Mouse (Mus musculus) neural tube, embryonic 11.5 days (tissue): ENCODE data around the gene Phf14. TPM values are rescaled to one million over a fixed set of nuclear protein-coding genes. Genes with fewer than 3 reads are reported as not detected.
"Not testable (repeated sequence)": the region's sequence is repeated elsewhere in the genome, so short reads cannot be mapped to it uniquely, and the experiment has no call there.

Experiments used
- ATAC-seq: fragments of 200-750 bp; cut with Nextera tagmentation; 2 replicates; pipeline ENCODE4 v1.8.0; 2017; ENCODE audit warnings: moderate number of reproducible peaks, mild to moderate bottlenecking, moderate TSS enrichment, moderate library complexity; ENCODE audit not compliant: insufficient read depth, low FRiP score, low TSS enrichment
- DNase-seq: peaks from one replicate; pipeline ENCODE4 v3.0.0-alpha.2; 2015; ENCODE audit warnings: low spot score
- H3K27ac ChIP-seq: fragments of 300-500 bp; sonication (generic); 2 replicates; pipeline ENCODE4 v1.5.1; 2014; ENCODE audit warnings: low read depth, mild to moderate bottlenecking, low read length
- H3K27me3 ChIP-seq: fragments of 300-500 bp; sonication (generic); 2 replicates; pipeline ENCODE4 v1.6.1; 2014; ENCODE audit warnings: mild to moderate bottlenecking, low read length, mixed read lengths; ENCODE audit not compliant: control insufficient read depth, insufficient read depth
- H3K36me3 ChIP-seq: fragments of 300-500 bp; sonication (generic); 2 replicates; pipeline ENCODE4 v1.6.1; 2014; ENCODE audit warnings: mild to moderate bottlenecking, low read length, moderate library complexity, mixed read lengths; ENCODE audit not compliant: control insufficient read depth, insufficient read depth
- H3K4me1 ChIP-seq: fragments of 300-500 bp; sonication (generic); 2 replicates; pipeline ENCODE4 v1.6.1; 2014; ENCODE audit warnings: low read length, mixed read lengths; ENCODE audit not compliant: control insufficient read depth, insufficient read depth
- H3K4me2 ChIP-seq: fragments of 300-500 bp; sonication (generic); 2 replicates; pipeline ENCODE4 v1.6.1; 2014; ENCODE audit warnings: low read depth, mild to moderate bottlenecking, moderate library complexity
- H3K4me3 ChIP-seq: fragments of 300-500 bp; sonication (generic); 2 replicates; pipeline ENCODE4 v1.5.1; 2014; ENCODE audit warnings: low read depth, low read length
- H3K9ac ChIP-seq: fragments of 300-500 bp; sonication (generic); 2 replicates; pipeline ENCODE4 v1.6.1; 2014; ENCODE audit warnings: mild to moderate bottlenecking, low read length
- H3K9me3 ChIP-seq: fragments of 300-500 bp; sonication (generic); 2 replicates; pipeline ENCODE4 v1.6.1; 2016; ENCODE audit warnings: low read length; ENCODE audit not compliant: control insufficient read depth
- WGBS: fragments of 180-500 bp; shearing (Covaris S2); extraction: QIAGEN DNeasy Blood & Tissue Kit; methylation state at CpG from one replicate; pipeline ENCODE4 v1.1.7; 2014; 5-methylcytosine and 5-hydroxymethylcytosine counted together
- polyA plus RNA-seq: library from polyadenylated mRNA; unstranded; fragments of >200 nt; fragmentation: Nextera tagmentation; extraction: Ambion mirVana; gene quantifications from 2 replicates; pipeline ENCODE4 v1.2.1, GENCODE M21; 2014

The Phf14 gene
- polyA plus RNA-seq: 83.8 and 84.9 TPM in 2 replicates

DNA sequence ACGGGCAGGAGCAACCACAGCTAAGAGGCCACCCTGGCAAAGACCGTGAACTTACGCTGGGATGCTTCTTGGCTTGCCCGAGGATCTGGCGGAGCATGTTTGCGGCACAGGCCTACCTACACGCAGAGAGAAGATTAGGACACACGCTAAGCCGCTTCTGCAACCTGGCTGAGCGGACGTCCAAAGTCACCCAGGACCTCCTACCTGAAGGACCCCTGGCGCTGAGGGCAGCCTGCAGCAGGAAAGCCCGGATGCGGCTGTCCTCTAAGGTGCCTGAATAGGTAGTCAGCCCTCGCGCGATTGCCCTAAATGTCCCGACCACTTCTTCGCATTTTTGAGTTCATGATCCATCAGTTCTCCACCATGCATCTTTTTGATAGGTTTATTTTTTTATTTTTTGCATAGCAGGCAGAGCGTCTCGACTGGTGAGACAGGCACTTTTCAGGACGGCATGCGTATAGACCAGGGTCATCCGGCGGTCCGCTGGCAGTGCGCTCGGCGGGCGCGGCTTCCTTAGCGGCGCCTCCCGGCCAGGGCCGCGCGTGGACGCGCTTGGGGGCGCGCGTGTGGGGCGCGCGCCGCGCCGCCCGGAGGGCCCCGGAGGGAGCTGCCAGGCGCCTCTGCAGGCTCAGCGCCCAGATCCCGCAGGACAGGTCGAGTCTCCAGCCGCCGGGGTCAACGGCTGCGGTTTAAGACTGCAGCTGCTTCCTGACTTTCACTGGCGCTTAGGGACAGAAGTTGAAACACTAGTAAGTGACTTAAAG lies at the start of gene Phf14, which contains the start of gene Ndufa4:
TSS of gene Phf14 (plus strand) at position 541 of the 764 bp plus-strand sequence.
TSS of gene Ndufa4 (minus strand) at position 229 of the 764 bp plus-strand sequence.
- ATAC-seq: peak; percentile 97
- DNase-seq: peak; percentile 91
- Histone ChIP-seq H3K27me3 (no peaks in the 10 kb centered on the region), H3K4me1 (peaks cover 5% of the 10 kb centered on the region; the same call in 1 of the 2 replicates), H3K4me2 (peak within 1 kb of the TSS; percentile 72), H3K4me3 (peak within 1 kb of the TSS; percentile 70), H3K27ac (no peak within 1 kb of the TSS), H3K36me3 (no peaks in the 10 kb centered on the region), H3K9ac (peak within 1 kb of the TSS; percentile 83), H3K9me3 (no peaks in the 10 kb centered on the region)
- under 1% methylated on average over 59 of the region's 59 CpGs for WGBS

DNA sequence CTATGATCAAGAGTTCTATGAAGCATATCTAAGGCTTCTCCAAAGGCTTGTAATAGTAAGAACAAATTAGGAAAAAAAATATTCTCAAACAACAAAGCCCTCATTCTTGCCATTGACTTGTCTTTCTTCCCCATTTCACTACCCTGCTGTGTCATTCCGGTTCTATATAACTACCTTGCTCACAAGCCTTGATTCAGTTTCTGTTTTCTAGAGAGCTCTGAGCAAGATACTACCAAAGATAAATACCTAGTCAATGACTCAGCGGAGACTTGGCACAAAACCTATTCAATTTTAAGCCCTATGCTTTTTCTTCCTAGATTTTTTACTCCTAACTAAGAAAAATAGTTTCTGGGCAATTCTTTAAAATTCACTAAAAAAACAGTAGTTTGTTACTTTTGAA lies 32.2 kb upstream of the Phf14 start:
- not testable (repeated sequence) for ATAC-seq, H3K36me3 ChIP-seq, H3K4me1 ChIP-seq, DNase-seq, H3K4me3 ChIP-seq, H3K27me3 ChIP-seq, H3K9ac ChIP-seq, H3K9me3 ChIP-seq, H3K27ac ChIP-seq, H3K4me2 ChIP-seq
- WGBS: no CpG with 5 or more reads among the region's 2 CpGs

DNA sequence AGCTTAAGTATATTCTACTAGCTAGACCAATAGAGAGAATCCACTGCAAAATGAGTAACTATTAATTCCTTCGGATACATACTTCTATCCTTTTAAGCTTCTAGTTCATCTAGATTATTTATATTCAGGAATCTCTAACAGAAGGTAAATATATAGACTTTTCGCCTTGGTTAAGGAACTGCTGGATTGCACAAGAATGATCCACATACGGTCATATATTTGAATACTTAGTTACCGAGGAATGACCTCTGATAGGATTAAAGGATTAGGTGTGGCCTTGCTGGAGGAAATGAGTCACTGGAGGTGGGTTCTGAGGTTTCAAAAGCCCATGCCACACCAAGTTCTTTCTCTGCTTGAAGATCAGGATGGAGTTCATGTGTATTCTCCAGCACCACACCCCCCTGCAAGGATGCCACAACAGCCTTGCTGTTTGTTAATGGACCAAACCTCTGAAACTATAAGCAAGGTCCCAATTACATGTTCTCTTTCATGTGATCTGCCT lies 6.7 kb upstream of the Phf14 start:
- Histone ChIP-seq H3K4me3 (no peak overlapping the region), H3K27me3 (no peaks in the 10 kb centered on the region), H3K9ac (no peak overlapping the region), H3K36me3 (peaks cover 5% of the 10 kb centered on the region; the same call in 1 of the 2 replicates), H3K27ac (no peak overlapping the region), H3K9me3 (no peaks in the 10 kb centered on the region), H3K4me2 (no peak overlapping the region), H3K4me1 (no peaks in the 10 kb centered on the region; the same call in 1 of the 2 replicates)
- WGBS: 95% methylated on average over 4 of the region's 4 CpGs
- ATAC-seq: no peak
- no peak for DNase-seq

DNA sequence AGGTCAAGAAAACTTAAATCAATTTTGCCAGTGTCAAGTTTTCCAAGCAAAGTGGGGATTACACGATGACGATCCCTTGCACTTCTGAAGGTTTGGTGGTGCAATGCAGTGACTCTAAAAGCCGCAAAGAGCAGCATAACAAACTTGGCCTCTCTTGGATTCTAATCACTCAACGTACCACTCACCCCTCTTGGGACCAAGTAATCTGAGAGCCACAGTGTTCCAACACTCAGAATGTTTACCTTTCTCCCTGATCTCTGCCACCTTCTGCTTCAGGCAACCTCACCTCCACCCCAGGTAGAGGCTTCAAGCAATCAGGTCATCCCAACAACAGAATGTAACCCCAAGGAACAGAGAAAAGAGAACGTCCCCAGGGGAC lies 730 bp upstream of the Phf14 start:
- peak; percentile 11; the same call in 1 of the 2 replicates for ATAC-seq
- DNase-seq: no peak
- H3K9ac ChIP-seq: peak overlapping the region; percentile 83
- under 1% methylated on average over 5 of the region's 5 CpGs for WGBS
- peak overlapping the region; percentile 70 for H3K4me3 ChIP-seq
- no peaks in the 10 kb centered on the region for H3K9me3 ChIP-seq
- peaks cover 5% of the 10 kb centered on the region; the same call in 1 of the 2 replicates for H3K4me1 ChIP-seq
- no peak overlapping the region for H3K27ac ChIP-seq
- no peaks in the 10 kb centered on the region for H3K36me3 ChIP-seq
- peak overlapping the region; percentile 72 for H3K4me2 ChIP-seq
- no peaks in the 10 kb centered on the region for H3K27me3 ChIP-seq

DNA sequence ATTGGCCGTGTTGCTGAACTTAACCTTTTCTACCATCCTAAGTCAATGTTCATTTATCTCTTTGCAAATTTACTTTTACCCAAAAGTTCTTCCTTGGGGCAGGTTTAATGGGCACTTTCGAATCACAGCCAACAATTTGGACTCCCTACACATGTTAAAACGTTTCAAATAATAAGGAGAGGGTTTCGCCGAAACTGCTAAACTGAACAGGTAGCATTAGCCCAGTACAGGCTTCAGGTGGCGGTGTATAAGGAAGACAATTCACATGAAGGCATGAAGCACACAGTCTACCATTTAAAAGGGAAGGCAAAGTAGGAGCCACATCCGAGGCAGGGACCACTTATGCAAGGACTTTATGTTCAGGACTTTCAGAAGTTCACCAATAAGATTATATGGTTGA lies 561 bp downstream of the Phf14 start:
- no peak overlapping the region for H3K27ac ChIP-seq
- DNase-seq (no peak), ATAC-seq (no peak)
- peak overlapping the region; percentile 70 for H3K4me3 ChIP-seq
- no peaks in the 10 kb centered on the region for H3K27me3 ChIP-seq
- peak overlapping the region; percentile 83 for H3K9ac ChIP-seq
- peaks cover 5% of the 10 kb centered on the region; the same call in 1 of the 2 replicates for H3K4me1 ChIP-seq
- WGBS: 33% methylated on average over 7 of the region's 7 CpGs
- H3K9me3 ChIP-seq: no peaks in the 10 kb centered on the region
- peak overlapping the region; percentile 72 for H3K4me2 ChIP-seq
- no peaks in the 10 kb centered on the region for H3K36me3 ChIP-seq

DNA sequence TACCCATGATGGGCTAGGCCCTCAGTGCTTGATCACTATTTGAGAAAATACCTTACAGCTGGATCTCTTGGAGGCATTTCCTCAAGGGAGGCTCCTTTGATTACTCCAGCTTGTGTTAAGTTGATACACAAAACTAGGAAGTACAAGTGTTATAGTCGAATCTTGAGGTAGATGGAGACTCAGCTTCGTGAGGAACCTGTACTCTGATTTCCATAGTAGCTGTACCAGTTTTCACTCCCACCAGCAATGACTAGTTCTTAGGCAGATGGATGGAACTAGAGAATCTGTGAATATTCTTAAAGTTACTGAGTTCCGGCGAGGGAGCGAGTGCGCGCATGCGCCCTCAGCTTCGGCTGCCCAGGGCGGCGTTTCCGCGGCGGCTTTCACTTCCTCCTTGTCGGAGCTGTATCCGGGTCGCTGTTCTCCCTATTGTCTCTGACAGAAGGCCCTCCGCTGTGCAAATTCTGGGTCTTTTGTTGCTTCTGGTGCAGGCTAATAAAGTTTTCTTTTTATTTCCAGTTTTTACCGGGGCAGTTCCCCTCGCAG lies 18.0 kb downstream of the Phf14 start:
- H3K27me3 ChIP-seq: no peaks in the 10 kb centered on the region
- H3K36me3 ChIP-seq: 0 out of 2 replicates have a peak, but pooled peaks cover 2% of the 10 kb centered on the region
- peak overlapping the region; percentile 98 for H3K9ac ChIP-seq
- ATAC-seq (peak; percentile 97), DNase-seq (peak; percentile 89)
- peak overlapping the region; percentile 93 for H3K4me3 ChIP-seq
- H3K27ac ChIP-seq: peak overlapping the region; percentile 98
- H3K4me1 ChIP-seq: peaks cover 7% of the 10 kb centered on the region; the same call in 1 of the 2 replicates
- peak overlapping the region; percentile 71 for H3K4me2 ChIP-seq
- no peaks in the 10 kb centered on the region for H3K9me3 ChIP-seq
- under 1% methylated on average over 20 of the region's 20 CpGs for WGBS

DNA sequence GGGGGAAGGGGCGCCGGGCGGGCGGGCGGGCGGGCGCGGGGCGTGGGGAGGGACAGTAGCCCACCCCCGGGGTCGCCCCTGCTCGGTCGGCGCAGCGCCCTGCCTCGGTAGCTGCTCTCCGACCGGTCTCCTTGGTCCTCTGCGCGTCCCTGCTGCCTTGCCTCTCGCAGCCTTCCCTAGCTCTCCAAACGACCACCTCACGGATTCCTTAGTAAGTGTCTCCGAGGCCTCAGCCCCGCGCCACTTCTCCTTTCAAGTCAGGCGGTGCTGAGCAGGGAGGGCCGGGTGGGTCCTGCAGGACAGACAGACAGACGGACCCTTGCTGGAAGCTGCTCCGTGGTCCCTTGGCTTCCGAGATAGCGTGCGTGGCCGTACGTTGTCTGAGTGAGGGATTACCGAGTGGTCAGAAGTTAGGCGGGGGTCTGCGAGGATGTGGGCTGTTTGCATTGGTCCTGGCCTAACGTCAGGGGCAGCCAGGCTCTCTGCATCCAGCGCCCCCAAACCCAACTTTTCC lies 18.5 kb downstream of the Phf14 start:
- WGBS: under 1% methylated on average over 34 of the region's 40 CpGs
- peak overlapping the region; percentile 93 for H3K4me3 ChIP-seq
- peak; percentile 77 for ATAC-seq
- no peaks in the 10 kb centered on the region for H3K9me3 ChIP-seq
- peak; percentile 77 for DNase-seq
- no peaks in the 10 kb centered on the region for H3K27me3 ChIP-seq
- H3K4me2 ChIP-seq: peak overlapping the region; percentile 71
- peaks cover 7% of the 10 kb centered on the region; the same call in 1 of the 2 replicates for H3K4me1 ChIP-seq
- peak overlapping the region; percentile 98 for H3K9ac ChIP-seq
- 0 out of 2 replicates have a peak, but pooled peaks cover 2% of the 10 kb centered on the region for H3K36me3 ChIP-seq
- H3K27ac ChIP-seq: peak overlapping the region; percentile 98

DNA sequence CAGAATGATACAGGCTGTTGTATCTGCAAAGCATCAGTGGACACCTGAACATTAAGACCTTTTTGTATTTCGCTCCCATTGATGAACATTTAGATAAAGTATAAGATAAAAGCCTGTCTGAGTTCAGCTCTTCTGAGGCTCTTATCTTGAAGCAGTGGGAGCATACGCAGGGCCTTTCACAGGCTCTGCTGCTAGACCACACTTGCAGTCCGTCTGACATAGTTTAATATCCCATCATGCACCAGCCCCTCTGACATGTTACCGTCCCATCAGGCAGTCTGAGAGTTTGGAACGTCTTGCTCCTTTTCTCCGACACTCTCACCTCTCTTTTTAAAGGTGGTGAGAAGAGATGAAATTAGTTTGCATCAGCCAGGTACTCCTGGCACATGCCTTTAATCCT lies 19.9 kb downstream of the Phf14 start:
- no peaks in the 10 kb centered on the region for H3K9me3 ChIP-seq
- no peaks in the 10 kb centered on the region for H3K27me3 ChIP-seq
- no peak overlapping the region; the same call in 1 of the 2 replicates for H3K9ac ChIP-seq
- no peak for DNase-seq
- WGBS: 88% methylated on average over 6 of the region's 6 CpGs
- no peak overlapping the region for H3K4me3 ChIP-seq
- H3K4me2 ChIP-seq: peak overlapping the region; percentile 71
- no peak overlapping the region for H3K27ac ChIP-seq
- peaks cover 7% of the 10 kb centered on the region; the same call in 1 of the 2 replicates for H3K4me1 ChIP-seq
- no peak for ATAC-seq
- 0 out of 2 replicates have a peak, but pooled peaks cover 2% of the 10 kb centered on the region for H3K36me3 ChIP-seq
